Mouse (Mus musculus) stomach, embryonic 16.5 days (tissue): ENCODE measurements around the gene Btn1a1. TPM values are rescaled to one million over a fixed set of nuclear protein-coding genes. Genes with fewer than 3 reads are reported as not detected.

ENCODE experiments used
- ATAC-seq: fragments of 200-750 bp; cut with Nextera tagmentation; 2 replicates; pipeline ENCODE4 v1.8.0; 2017; ENCODE audit warnings: moderate number of reproducible peaks, moderate TSS enrichment; ENCODE audit not compliant: insufficient read depth, low FRiP score
- H3K27ac ChIP-seq: fragments of 300-500 bp; sonication (generic); 2 replicates; pipeline ENCODE4 v1.5.1; 2014; ENCODE audit warnings: low read length
- H3K27me3 ChIP-seq: fragments of 300-500 bp; sonication (generic); 2 replicates; pipeline ENCODE4 v1.6.1; 2014; ENCODE audit warnings: low read length, control low read depth, mixed read lengths; ENCODE audit not compliant: control insufficient read depth, insufficient read depth
- H3K36me3 ChIP-seq: fragments of 300-500 bp; sonication (generic); 2 replicates; pipeline ENCODE4 v1.6.1; 2014; ENCODE audit warnings: low read length; ENCODE audit not compliant: control insufficient read depth, insufficient read depth
- H3K4me1 ChIP-seq: fragments of 300-500 bp; sonication (generic); 2 replicates; pipeline ENCODE4 v1.6.1; 2014; ENCODE audit warnings: low read length, control low read depth, mixed read lengths; ENCODE audit not compliant: control insufficient read depth, insufficient read depth
- H3K4me2 ChIP-seq: fragments of 300-500 bp; sonication (generic); 2 replicates; pipeline ENCODE4 v1.6.1; 2014; ENCODE audit warnings: low read depth, low read length, mixed read lengths
- H3K4me3 ChIP-seq: fragments of 300-500 bp; sonication (generic); replicated peaks from 2 replicates; pipeline ENCODE4 v1.5.1; 2014; ENCODE audit warnings: mild to moderate bottlenecking, low read length
- H3K9ac ChIP-seq: fragments of 300-500 bp; sonication (generic); 2 replicates; pipeline ENCODE4 v1.6.1; 2014; ENCODE audit warnings: low read length
- H3K9me3 ChIP-seq: fragments of 300-500 bp; sonication (generic); replicated peaks from 2 replicates; pipeline ENCODE4 v1.6.1; 2016; ENCODE audit warnings: low read length, control low read depth; ENCODE audit not compliant: control insufficient read depth
- WGBS: fragments of 180-500 bp; shearing (Covaris S2); extraction: QIAGEN DNeasy Blood & Tissue Kit; methylation state at CpG from one replicate; pipeline ENCODE4 v1.1.7; 2014; 5-methylcytosine and 5-hydroxymethylcytosine counted together
- polyA plus RNA-seq: library from polyadenylated mRNA; unstranded; fragments of >200 nt; fragmentation: Nextera tagmentation; extraction: Ambion mirVana; gene quantifications from 2 replicates; pipeline ENCODE4 v1.2.1, GENCODE M21; 2015

Gene Btn1a1
- polyA plus RNA-seq, 1 experiment from 2014 or later, result 0.22 TPM

- Histone ChIP-seq H3K4me1 (peaks cover 7% of the 10 kb centered on the region), H3K27me3 (no peaks in the 10 kb centered on the region), H3K9ac (no peak overlapping the region), H3K27ac (0 out of 2 replicates have a peak overlapping the region, but pooled peaks have one; percentile 27), H3K9me3 (no peaks in the 10 kb centered on the region), H3K4me2 (peak overlapping the region; percentile 83), H3K4me3 (peak overlapping the region; percentile 56), H3K36me3 (no peaks in the 10 kb centered on the region)
- no peak for ATAC-seq
- 46% methylated on average over 3 of the region's 3 CpGs for WGBS
Measured at GRCm38 (mm10) chr13:23448758-23449157, 16.9 kb downstream of the Btn1a1 start.

DNA sequence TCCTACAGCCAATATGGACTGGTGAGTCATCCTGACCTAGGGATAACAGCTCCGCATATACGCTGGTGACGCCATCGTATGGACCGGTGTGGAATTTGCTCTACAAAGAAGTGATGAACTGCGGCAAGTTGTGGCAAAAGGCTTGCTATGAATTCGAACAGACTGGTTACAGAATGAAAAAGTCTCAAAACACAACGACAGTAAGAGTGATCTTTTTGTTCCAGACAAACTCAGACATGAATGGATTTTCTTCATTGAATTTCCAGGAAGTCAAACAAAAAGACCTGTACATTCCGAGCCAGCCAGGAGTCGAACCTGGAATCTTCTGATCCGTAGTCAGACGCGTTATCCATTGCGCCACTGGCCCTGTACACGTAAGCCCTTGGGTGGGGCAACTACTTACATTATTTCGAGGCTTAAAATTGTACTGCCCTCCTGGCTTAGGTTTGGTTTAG is 19.2 kb downstream of the Btn1a1 start:
- under 1% methylated on average over 16 of the region's 16 CpGs for WGBS
- H3K9ac ChIP-seq, result peak overlapping the region; percentile 59
- peak; percentile 54; the same call in 1 of the 2 replicates for ATAC-seq
- H3K9me3 ChIP-seq, result no peaks in the 10 kb centered on the region
- peak overlapping the region; percentile 63 for H3K27ac ChIP-seq
- no peaks in the 10 kb centered on the region for H3K36me3 ChIP-seq
- peaks cover 7% of the 10 kb centered on the region for H3K4me1 ChIP-seq
- H3K4me3 ChIP-seq, result peak overlapping the region; percentile 84
- H3K4me2 ChIP-seq, result peak overlapping the region; percentile 75
- H3K27me3 ChIP-seq, result no peaks in the 10 kb centered on the region

DNA sequence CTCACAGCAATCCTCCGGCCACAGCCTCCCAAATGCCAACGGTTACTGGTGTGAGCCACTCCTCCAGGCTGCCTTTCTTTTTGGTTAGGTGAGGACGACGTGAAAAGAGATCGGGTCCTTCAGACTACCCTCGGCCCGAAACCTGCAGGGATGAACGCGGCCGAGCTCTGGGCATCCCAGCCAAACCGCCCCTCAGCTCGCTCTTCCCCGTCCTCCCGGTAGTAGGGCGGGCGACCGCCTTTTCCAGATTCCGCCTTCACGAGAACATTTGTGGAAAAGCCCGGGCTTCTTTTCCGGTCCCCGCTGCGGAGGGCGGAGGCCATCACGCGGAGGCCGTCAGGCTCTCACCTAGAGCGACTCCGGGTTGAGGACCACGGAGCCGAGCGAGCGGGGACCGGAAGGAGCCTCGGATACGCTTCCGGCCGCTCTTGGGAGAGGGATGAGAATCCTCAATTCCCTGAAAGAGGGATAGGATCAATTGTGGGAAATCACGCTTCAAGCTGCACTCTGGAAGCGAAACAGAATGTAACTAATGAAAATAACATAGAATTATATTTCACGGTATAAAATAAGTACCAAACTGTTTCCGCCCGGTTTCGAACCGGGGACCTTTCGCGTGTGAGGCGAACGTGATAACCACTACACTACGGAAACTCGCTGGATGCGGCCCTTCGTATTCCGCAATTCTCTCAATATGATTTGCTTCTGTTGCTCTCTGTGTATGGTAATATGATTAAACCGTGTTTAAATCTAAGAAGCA is 20.0 kb downstream of the Btn1a1 start:
- H3K4me3 ChIP-seq, result peak overlapping the region; percentile 84
- H3K4me2 ChIP-seq, result peak overlapping the region; percentile 75
- H3K4me1 ChIP-seq, result peaks cover 7% of the 10 kb centered on the region
- H3K9ac ChIP-seq, result peak overlapping the region; percentile 90
- peak overlapping the region; percentile 99 for H3K27ac ChIP-seq
- peak; percentile 92 for ATAC-seq
- no peaks in the 10 kb centered on the region for H3K9me3 ChIP-seq
- WGBS, result under 1% methylated on average over 55 of the region's 55 CpGs
- H3K27me3 ChIP-seq, result no peaks in the 10 kb centered on the region
- no peaks in the 10 kb centered on the region for H3K36me3 ChIP-seq

DNA sequence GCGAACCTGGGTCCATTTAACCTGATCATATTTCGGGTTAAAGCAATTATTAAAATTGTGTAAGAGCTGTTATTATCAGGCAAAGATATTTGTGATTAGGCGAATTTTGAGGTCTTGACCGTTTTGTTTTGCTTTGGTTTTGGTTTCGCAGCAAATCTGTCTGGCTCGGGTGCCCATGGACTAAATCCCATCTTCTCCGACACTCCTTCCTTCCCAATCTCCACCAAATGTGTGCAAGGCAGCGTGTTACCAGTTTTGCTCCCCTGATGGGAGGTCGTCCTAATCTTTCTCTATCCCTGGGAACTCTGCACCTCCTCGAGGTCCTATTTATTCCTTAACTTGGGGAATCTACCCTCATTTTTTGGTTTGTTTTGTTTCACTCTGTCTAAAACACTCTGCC is 20.5 kb downstream of the Btn1a1 start:
- Histone ChIP-seq H3K4me3 (peak overlapping the region; percentile 84), H3K36me3 (no peaks in the 10 kb centered on the region), H3K9ac (peak overlapping the region; percentile 90), H3K27ac (peak overlapping the region; percentile 99), H3K27me3 (no peaks in the 10 kb centered on the region), H3K4me2 (peak overlapping the region; percentile 64), H3K9me3 (no peaks in the 10 kb centered on the region), H3K4me1 (peaks cover 7% of the 10 kb centered on the region)
- WGBS, result 5% methylated on average over 10 of the region's 10 CpGs
- ATAC-seq, result no peak

GRCm38 (mm10) chr13:23444451-23444850 is 21.2 kb downstream of the Btn1a1 start:
- H3K9ac ChIP-seq, result peak overlapping the region; percentile 46; the same call in 1 of the 2 replicates
- H3K36me3 ChIP-seq, result no peaks in the 10 kb centered on the region
- no peaks in the 10 kb centered on the region for H3K9me3 ChIP-seq
- ATAC-seq, result no peak
- 58% methylated on average over 5 of the region's 5 CpGs for WGBS
- H3K4me2 ChIP-seq, result peak overlapping the region; percentile 64
- H3K4me3 ChIP-seq, result peak overlapping the region; percentile 23; the same call in 1 of the 2 replicates
- no peaks in the 10 kb centered on the region for H3K27me3 ChIP-seq
- peak overlapping the region; percentile 27; the same call in 1 of the 2 replicates for H3K27ac ChIP-seq
- peaks cover 7% of the 10 kb centered on the region for H3K4me1 ChIP-seq

GRCm38 (mm10) chr13:23439901-23440300 is 25.8 kb downstream of the Btn1a1 start:
- Histone ChIP-seq H3K27me3 (no peaks in the 10 kb centered on the region), H3K9me3 (no peaks in the 10 kb centered on the region), H3K9ac (no peak overlapping the region), H3K36me3 (no peaks in the 10 kb centered on the region), H3K4me3 (no peak overlapping the region), H3K4me1 (peaks cover 13% of the 10 kb centered on the region), H3K27ac (no peak overlapping the region), H3K4me2 (no peak overlapping the region)
- WGBS, result 65% methylated on average over 10 of the region's 10 CpGs
- no peak for ATAC-seq

- Histone ChIP-seq H3K27me3 (no peaks in the 10 kb centered on the region), H3K4me2 (peak overlapping the region; percentile 75), H3K9me3 (no peaks in the 10 kb centered on the region), H3K27ac (no peak overlapping the region; the same call in 1 of the 2 replicates), H3K9ac (no peak overlapping the region; the same call in 1 of the 2 replicates), H3K4me3 (peak overlapping the region; percentile 58), H3K4me1 (peaks cover 6% of the 10 kb centered on the region; the same call in 1 of the 2 replicates), H3K36me3 (no peaks in the 10 kb centered on the region)
- ATAC-seq, result no peak
- 0% methylated on average over 7 of the region's 7 CpGs for WGBS
Measured at GRCm38 (mm10) chr13:23438521-23438920, 27.2 kb downstream of the Btn1a1 start.

DNA sequence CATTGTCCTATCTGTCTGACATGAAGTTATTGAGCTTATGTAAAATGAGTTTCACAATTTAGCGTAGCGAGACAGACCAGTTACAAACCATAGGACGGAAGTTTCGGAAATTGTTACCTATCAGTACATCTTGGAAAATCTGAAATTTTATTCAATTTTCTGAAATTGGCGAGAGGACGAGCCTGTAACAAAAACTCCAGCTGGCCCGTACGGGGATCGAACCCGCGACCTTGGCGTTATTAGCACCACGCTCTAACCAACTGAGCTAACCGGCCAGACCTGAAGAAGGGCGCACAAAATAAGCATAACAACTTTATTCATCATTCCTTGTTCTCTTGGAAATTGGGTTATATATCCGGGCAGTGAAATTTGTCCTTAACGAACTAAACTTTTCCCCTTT is 27.8 kb downstream of the Btn1a1 start:
- H3K36me3 ChIP-seq, result no peaks in the 10 kb centered on the region
- H3K9ac ChIP-seq, result peak overlapping the region; percentile 72
- WGBS, result under 1% methylated on average over 17 of the region's 17 CpGs

More for the DNA sequence above, 27.8 kb downstream of the Btn1a1 start:
- Histone ChIP-seq H3K4me2 (peak overlapping the region; percentile 75), H3K27me3 (no peaks in the 10 kb centered on the region), H3K4me3 (peak overlapping the region; percentile 58), H3K27ac (peak overlapping the region; percentile 84; the same call in 1 of the 2 replicates), H3K4me1 (peaks cover 10% of the 10 kb centered on the region), H3K9me3 (no peaks in the 10 kb centered on the region)
- ATAC-seq, result peak; percentile 84
